Mouse (Mus musculus): ENCODE measurements around the gene Gpnmb.
A peak's percentile ranks its signal among the peaks of the same experiment; 100 is the strongest.

Gene Gpnmb

DNA sequence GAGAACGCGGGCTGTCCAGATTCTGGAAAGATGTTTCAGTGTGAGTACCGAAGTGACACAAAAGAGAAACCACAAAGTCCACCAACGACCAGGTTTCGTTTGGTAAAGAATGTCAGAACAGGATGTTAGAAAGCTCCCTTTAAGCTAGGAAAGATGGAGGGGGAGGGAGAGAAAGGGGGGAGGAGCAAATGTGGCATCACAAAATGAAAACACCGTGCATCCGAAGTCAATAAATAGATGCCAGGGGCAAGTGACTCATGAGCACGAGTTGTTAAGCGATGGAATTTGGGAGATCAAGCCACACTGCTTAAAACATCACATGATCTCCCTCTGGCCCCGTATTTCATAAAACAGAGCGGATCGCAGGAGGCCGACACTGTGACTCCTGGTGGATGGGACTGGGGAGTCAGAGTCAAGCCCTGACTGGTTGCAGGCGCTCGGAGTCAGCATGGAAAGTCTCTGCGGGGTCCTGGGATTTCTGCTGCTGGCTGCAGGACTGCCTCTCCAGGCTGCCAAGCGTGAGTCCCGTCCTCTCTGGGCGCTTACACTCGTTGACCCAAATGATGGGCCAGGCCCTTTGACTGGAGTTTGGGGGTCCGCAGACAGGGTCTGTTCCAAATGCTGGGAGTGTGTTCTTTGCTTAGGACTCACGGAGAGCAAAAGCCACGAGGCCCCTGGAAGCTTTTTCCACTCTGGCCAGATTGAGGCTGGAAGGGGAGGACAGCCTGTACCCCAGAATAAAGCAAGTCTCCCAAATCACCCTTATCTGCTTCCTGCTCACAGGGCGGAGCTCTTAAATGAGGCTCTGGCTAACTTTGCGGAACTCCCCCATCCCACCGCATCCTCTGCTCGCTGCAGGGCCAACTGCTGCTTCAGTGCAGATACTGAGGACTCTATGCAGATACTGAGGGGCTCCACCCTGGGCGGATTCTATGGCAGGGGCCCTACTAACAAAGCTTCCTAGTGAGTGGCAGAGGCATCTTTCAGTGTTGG lies at the start of gene Gpnmb:
Gene Gpnmb, plus strand, starts transcription at position 272 of the 993 bp plus-strand sequence.
- no peak for DNase-seq (ENCODE audit: low read depth, low spot score)

- DNase-seq (ENCODE audit: low read depth, low spot score) = no peak
Observed at GRCm38 (mm10) chr6:48989971-48990370, 46.4 kb upstream of the Gpnmb start.

DNA sequence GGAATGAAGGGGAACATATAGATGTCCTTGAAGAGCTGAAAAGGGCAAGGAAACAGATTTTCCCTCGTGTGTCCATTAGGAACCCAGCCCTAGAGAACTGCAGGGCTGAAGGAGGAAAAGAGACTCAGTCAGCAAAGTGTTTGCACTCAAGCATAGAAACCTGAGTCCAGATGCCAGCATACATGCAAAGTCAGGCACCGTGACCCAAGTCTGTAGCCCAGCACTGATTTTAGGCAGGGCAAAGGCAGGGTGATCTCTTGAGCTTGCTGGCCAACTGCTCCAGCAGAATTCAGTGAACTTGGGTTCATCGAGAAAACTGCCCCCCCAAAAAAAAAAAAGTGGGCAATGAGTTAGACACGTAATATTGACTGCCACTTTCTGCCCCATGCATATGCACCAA lies 44.4 kb upstream of the Gpnmb start:
- no peak for DNase-seq (ENCODE audit: low read depth, low spot score)

DNA sequence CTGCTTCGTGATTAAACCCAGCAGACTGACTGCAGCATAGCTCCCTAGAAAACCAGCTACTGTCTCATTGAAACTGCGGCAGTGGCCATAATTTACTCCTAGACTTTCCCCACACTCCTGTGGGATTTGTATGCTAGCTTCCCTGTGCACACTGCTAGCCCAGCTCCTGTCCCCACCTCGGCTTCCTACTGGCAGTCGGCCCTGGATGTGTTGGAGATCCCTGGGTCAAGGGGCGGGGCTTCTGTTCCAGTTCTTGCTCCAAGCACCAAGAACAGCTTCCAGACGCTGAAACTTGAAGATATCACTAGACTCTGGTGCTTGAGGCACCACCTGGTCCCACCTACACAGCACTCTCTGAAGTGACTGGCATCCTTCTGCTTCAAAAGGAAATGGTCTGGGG lies 38.2 kb upstream of the Gpnmb start:
- no peak for DNase-seq (ENCODE audit: low read depth, low spot score)

DNA sequence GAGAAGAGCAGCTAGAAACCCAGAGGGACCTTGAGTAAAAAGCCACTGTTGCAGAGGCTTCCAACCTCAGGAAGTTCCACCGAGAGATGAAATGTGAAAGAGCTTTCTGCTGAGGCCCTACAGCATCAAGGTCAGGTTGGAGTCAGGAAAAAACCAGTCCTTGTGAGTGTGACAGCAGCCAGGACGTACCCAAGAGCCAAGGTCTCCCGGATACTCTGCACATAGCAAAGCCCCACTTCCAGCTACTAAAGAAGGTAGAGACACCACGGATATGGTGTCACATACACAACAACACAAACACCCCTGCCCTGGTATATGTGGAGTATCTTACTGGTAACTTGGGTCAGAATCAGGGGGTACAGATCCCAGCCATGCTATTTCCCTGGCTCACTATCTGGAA lies 37.5 kb upstream of the Gpnmb start:
- DNase-seq (ENCODE audit: low read depth, low spot score) = no peak

DNA sequence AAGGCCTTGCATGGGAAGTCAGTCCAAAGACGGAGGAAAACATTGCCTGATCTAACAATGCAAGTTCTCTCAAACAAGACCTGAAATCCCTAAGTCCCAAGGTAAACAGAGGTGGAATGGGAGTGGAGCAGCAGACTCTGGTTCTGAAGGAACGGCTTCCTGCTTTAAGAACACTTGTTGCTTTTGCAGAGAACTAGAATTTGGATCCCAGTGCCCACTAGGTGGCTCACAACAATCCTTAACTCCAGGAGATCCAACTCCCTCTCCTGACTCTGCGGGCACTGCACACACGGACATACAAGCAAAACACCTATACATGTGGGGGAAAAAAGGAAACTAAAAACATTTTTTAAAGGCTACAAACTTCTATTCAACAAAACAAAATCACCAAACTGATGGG lies 33.0 kb upstream of the Gpnmb start:
- no peak for DNase-seq (ENCODE audit: low read depth, low spot score)

DNA sequence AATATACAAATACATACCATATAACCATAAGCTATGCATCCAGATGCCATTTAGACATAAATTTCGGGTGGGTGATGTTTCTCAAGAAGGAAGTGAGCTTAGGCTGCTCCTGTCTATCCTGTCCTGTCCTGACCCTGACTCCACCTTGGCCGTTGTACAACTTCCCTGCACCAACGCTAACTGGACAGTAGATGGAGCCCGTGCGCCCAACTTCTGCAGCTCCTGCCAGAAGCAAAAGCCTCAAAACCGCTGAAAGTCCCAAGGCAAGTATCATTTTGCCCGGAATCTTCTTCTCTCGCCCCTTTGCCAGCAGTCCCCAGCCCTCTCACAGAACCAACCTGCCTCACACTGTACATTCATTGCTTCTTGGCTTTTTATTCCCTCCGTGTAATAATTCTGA lies 28.4 kb upstream of the Gpnmb start:
- peak; percentile 84 for DNase-seq (ENCODE audit: low read depth, low spot score)

DNA sequence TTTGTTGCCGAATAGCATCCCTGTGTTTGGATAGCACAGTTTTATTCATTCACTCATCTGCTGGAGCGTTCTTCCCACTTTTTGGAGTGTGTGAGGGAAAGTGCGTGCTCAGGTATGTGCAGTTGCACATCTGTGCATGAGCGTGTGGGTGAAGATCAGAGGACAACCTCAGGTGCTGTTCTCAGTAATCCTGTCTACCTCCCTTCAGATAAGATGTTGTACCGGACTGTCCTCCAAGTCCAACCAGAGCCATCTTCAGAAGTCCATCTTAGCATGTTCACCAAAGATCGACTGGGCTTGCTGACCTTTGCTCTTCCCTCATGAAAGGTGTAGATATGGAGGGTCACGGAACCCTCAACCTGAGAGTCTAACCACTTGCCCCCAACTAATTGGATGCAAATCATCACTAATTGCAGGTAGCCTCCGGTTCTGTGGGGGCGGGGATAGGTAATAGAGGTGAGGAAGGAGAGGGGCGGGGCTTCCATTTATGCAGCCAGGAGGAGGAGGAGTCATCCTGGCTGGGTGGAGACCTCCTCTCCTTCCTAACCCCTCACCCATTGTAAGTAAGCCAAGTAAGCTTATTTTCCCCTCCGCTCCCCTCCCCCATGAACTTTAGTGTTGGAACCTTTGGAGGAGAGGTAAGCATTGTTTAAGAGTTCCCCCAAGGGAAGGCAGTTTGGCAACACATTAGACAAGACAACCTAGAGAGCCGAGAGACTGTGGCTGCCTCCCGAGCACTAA lies 27.8 kb upstream of the Gpnmb start:
- DNase-seq (ENCODE audit: low read depth, low spot score) = no peak

GRCm38 (mm10) chr6:49009161-49009555 lies 27.2 kb upstream of the Gpnmb start:
- DNase-seq (ENCODE audit: low read depth, low spot score) = no peak

DNA sequence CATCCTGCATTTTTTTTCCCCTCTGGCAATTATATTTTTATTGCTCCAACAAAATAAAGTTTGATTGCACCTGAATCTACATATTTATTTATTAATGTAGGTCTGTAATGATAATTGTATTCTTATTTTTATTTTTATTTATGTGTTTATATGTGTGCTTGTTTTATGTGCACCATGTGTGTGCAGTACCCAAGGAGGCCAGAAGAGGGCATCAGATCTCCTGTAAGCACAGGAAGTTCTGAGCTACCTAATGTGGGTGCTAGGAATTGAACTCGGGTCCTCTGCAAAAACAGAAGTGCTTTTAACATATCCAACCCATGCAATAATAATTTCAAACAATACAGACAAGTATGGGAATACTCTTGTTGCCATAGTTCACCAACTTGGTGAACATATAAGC lies 26.7 kb upstream of the Gpnmb start:
- no peak for DNase-seq (ENCODE audit: low read depth, low spot score)

DNA sequence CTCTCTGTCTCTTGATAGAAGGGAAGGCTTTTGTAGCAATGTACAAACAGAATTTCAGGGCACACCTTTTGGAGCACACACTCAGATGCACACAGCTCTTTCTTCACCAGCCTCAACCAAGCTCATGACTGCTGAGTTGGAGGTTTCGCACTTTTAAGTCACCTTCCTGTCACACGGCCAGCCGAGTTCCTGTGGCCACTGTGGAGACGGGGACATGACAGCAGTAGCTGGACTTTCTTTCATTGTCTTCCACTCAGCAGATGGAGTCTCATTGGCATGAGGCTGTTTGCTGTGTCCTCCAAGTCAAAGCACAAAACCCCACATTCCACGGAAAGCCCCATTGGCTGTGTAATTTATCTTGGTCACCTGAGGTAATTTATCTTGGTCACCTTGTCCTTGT lies 25.2 kb upstream of the Gpnmb start:
- DNase-seq (ENCODE audit: low read depth, low spot score) = no peak

GRCm38 (mm10) chr6:49013023-49013422 lies 23.3 kb upstream of the Gpnmb start:
- no peak for DNase-seq (ENCODE audit: low read depth, low spot score)

DNA sequence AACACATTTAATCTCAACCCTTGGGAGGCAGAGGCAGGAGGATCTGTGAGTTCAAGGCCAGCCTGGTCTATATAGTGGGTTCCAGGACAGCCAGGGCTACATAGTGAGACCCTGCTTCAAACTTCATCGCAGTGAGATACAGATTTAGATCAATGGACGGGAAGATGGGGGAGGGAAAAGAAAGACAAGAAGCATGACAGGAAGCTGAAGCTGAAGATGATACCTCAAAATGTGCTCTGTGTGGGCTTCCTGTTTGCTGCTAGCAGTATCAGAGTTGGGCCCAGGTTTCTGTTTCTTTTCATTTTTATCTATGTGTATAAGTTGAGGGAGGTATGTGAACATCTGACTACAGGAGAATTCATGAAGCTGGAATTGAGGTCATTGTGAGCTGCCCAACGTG lies 22.9 kb upstream of the Gpnmb start:
- DNase-seq (ENCODE audit: low read depth, low spot score) = no peak

DNA sequence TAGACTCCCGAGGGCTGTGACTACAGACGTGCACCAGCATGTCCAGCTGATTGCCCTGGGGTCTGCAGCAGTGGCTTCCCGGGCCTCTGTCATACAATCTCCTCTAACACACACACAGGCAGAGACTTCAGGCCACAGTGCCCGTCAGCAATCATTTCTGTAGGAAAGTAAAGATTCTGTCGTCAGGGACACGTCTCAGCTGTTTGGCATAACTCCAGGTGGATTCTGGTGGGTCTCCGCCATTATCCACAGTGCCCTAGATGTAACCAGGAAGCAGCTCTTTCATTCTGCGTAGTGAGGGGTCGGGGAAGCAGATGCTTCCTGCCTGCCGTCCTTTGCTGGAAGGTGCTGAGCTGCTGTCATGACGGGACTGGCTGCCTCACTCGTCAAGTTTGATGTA lies 19.2 kb upstream of the Gpnmb start:
- no peak for DNase-seq (ENCODE audit: low read depth, low spot score)

- DNase-seq (ENCODE audit: low read depth, low spot score) = no peak
Observed at GRCm38 (mm10) chr6:49019341-49019740, 17.0 kb upstream of the Gpnmb start.

- DNase-seq (ENCODE audit: low read depth, low spot score) = no peak
Observed at GRCm38 (mm10) chr6:49021141-49022012, 15.0 kb upstream of the Gpnmb start.

DNA sequence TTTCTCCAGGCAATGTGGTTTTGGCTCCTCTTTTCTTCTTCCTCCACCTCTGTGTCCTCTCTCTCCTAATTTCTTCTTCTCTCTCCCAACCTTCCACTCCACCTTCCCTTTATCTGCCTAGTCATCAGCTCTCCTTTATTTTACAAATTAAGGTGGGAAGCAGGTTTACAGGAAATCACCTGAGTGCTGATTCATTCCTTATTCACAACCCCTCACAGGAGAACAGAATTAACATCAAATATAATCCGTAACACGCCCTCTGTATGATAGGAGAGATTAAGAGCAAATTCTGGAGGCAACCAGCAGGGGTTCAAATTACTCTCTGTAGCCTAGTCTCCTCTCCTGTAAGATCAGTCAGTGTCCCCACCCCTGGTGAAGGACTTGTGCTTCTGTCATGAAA lies 14.0 kb upstream of the Gpnmb start:
- DNase-seq (ENCODE audit: low read depth, low spot score) = no peak

DNA sequence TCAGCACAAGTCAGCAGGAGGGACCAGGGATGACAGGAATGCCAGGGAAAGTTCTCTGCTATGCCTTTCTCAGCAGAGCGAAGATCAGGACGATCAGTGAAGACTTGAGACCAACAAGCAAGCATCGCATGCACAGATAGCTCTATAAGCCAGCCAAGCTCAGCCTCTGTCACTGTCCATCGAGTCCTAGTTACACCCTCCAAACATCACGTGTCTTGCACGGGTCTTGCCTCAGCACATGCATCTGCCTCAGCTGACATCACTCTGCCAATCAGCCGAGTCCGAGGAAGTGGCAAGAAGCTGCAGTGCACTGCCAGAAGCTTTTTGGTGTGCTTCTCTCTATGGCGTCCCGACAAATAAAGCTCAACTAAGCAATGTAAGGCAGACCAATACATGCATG lies 13.0 kb upstream of the Gpnmb start:
- no peak for DNase-seq (ENCODE audit: low read depth, low spot score)

GRCm38 (mm10) chr6:49025290-49025689 lies 11.1 kb upstream of the Gpnmb start:
- no peak for DNase-seq (ENCODE audit: low read depth, low spot score)

DNA sequence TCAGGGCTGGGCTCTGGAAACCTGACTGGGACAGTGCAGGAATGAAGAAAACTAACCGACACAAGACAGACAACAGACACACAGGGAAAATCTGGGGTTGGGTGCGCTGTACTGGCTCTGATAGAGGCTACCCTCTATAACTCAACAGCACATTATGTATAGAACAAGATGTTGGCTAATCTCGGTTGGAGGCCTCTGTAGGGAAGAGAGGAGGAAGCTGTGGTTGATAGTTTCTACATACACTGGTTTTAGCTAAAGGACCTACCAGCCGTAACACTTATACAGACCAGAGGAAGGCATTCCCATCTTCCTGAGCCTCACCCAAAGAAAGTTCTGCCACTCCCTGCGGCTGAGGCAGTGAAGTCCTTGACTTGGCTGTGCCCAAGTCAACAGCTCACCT lies 9.8 kb upstream of the Gpnmb start:
- no peak for DNase-seq (ENCODE audit: low read depth, low spot score)

DNA sequence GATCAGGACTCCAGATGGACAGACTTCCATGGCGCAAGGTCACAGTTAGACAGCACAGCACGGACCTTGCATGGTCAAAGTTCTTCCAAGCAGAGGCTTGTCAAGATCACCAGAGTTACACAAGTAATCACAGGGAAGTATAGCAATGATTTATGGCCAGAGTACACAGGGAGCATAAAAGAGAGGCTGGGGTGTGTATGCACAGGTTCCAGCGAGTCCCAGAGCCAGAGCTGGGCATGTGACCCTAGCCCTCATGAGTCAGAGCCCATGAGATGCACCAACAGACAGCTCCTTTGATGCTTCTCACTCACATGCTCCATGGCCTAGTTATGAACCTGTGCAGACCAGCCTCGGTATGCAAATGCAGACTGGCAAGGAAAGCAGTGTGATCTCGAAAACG lies 8.3 kb upstream of the Gpnmb start:
- no peak for DNase-seq (ENCODE audit: low read depth, low spot score)

GRCm38 (mm10) chr6:49028708-49029107 lies 7.6 kb upstream of the Gpnmb start:
- DNase-seq (ENCODE audit: low read depth, low spot score) = no peak

Data from mesoderm, embryonic 11.5 days (tissue).